Mouse (Mus musculus) neural tube, embryonic 14.5 days (tissue): ENCODE data around the gene Cdadc1. TPM values are rescaled to one million over a fixed set of nuclear protein-coding genes. Genes with fewer than 3 reads are reported as not detected.

Experiments used
- ATAC-seq: fragments of 200-750 bp; cut with Nextera tagmentation; 2 replicates; pipeline ENCODE4 v1.8.0; 2017; ENCODE audit warnings: low read depth, mild to moderate bottlenecking, moderate TSS enrichment, moderate library complexity
- H3K27ac ChIP-seq: fragments of 300-500 bp; sonication (generic); 2 replicates; pipeline ENCODE4 v1.5.1; 2014; ENCODE audit warnings: low read depth, mild to moderate bottlenecking, control low read depth, low read length, moderate library complexity, mixed read lengths
- H3K27me3 ChIP-seq: fragments of 300-500 bp; sonication (generic); 2 replicates; pipeline ENCODE4 v1.6.1; 2014; ENCODE audit warnings: low read length; ENCODE audit not compliant: control insufficient read depth, insufficient read depth
- H3K36me3 ChIP-seq: fragments of 300-500 bp; sonication (generic); 2 replicates; pipeline ENCODE4 v1.6.1; 2014; ENCODE audit warnings: low read length, mixed read lengths; ENCODE audit not compliant: control insufficient read depth, insufficient read depth
- H3K4me1 ChIP-seq: fragments of 300-500 bp; sonication (generic); 2 replicates; pipeline ENCODE4 v1.6.1; 2014; ENCODE audit warnings: low read length; ENCODE audit not compliant: control insufficient read depth, insufficient read depth
- H3K4me2 ChIP-seq: fragments of 300-500 bp; sonication (generic); 2 replicates; pipeline ENCODE4 v1.6.1; 2014; ENCODE audit warnings: mild to moderate bottlenecking, low read depth, low read length, control low read depth
- H3K4me3 ChIP-seq: fragments of 300-500 bp; sonication (generic); 2 replicates; pipeline ENCODE4 v1.5.1; 2014; ENCODE audit warnings: low read depth, low read length, control low read depth, mixed read lengths
- H3K9ac ChIP-seq: fragments of 300-500 bp; sonication (generic); replicated peaks from 2 replicates; pipeline ENCODE4 v1.6.1; 2014; ENCODE audit warnings: low read depth, mild to moderate bottlenecking, control low read depth, low read length, mixed read lengths
- H3K9me3 ChIP-seq: fragments of 300-500 bp; sonication (generic); 2 replicates; pipeline ENCODE4 v1.6.1; 2016; ENCODE audit warnings: low read length; ENCODE audit not compliant: control insufficient read depth
- WGBS: fragments of 180-500 bp; shearing (Covaris S2); extraction: QIAGEN DNeasy Blood & Tissue Kit; methylation state at CpG from one replicate; pipeline ENCODE4 v1.1.7; 2014; 5-methylcytosine and 5-hydroxymethylcytosine counted together
- polyA plus RNA-seq: library from polyadenylated mRNA; unstranded; fragments of >200 nt; fragmentation: Nextera tagmentation; extraction: Ambion mirVana; gene quantifications from 2 replicates; pipeline ENCODE4 v1.2.1, GENCODE M21; 2014

Cdadc1 gene
- polyA plus RNA-seq, 1 experiment from 2014 or later = 38.3 TPM

DNA sequence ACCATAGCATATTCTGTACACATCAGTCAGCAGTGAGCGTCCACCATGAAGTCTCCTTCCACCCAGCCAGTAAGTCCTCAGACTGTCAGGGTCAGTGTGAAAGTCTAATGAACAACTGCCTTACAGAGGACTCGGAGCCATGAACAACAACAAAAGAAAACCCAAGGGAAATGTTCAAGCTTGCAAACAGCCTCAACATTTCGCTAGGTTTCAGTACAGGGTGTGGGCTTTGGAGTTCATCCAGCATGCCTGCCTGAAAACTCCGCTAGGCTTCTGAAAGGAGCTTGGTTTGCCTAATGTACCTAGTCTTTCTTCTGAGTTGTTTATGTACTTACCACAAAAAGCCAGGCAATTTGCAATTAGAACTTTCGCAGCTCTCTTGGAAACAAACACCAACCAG, 53.8 kb downstream of the Cdadc1 start:
- no peak overlapping the region for H3K4me3 ChIP-seq
- H3K36me3 ChIP-seq = no peaks in the 10 kb centered on the region
- H3K9me3 ChIP-seq = no peaks in the 10 kb centered on the region
- ATAC-seq = no peak
- WGBS = 59% methylated on average over 5 of the region's 5 CpGs
- H3K4me2 ChIP-seq = no peak overlapping the region
- H3K27me3 ChIP-seq = no peaks in the 10 kb centered on the region
- no peaks in the 10 kb centered on the region for H3K4me1 ChIP-seq
- H3K9ac ChIP-seq = no peak overlapping the region
- H3K27ac ChIP-seq = no peak overlapping the region

GRCm38 (mm10) chr14:59543158-59543826, 54.5 kb downstream of the Cdadc1 start:
- Histone ChIP-seq H3K9ac (no peak overlapping the region), H3K4me1 (no peaks in the 10 kb centered on the region), H3K36me3 (no peaks in the 10 kb centered on the region), H3K4me3 (no peak overlapping the region), H3K4me2 (no peak overlapping the region), H3K9me3 (no peaks in the 10 kb centered on the region), H3K27me3 (no peaks in the 10 kb centered on the region), H3K27ac (no peak overlapping the region)
- no peak for ATAC-seq
- WGBS = 86% methylated on average over 3 of the region's 3 CpGs

- H3K36me3 ChIP-seq = no peaks in the 10 kb centered on the region
- H3K9ac ChIP-seq = no peak overlapping the region
- ATAC-seq = no peak
- WGBS = 85% methylated on average over 6 of the region's 6 CpGs
- no peak overlapping the region for H3K27ac ChIP-seq
- no peaks in the 10 kb centered on the region for H3K27me3 ChIP-seq
- no peaks in the 10 kb centered on the region for H3K4me1 ChIP-seq
- no peak overlapping the region for H3K4me3 ChIP-seq
- no peak overlapping the region for H3K4me2 ChIP-seq
- H3K9me3 ChIP-seq = no peaks in the 10 kb centered on the region
Observed at GRCm38 (mm10) chr14:59540761-59541160, 57.0 kb downstream of the Cdadc1 start.

- Histone ChIP-seq H3K4me2 (no peak overlapping the region), H3K4me1 (no peaks in the 10 kb centered on the region)
- WGBS = 94% methylated on average over 2 of the region's 2 CpGs
Observed at GRCm38 (mm10) chr14:59540230-59540629, 57.5 kb downstream of the Cdadc1 start.

DNA sequence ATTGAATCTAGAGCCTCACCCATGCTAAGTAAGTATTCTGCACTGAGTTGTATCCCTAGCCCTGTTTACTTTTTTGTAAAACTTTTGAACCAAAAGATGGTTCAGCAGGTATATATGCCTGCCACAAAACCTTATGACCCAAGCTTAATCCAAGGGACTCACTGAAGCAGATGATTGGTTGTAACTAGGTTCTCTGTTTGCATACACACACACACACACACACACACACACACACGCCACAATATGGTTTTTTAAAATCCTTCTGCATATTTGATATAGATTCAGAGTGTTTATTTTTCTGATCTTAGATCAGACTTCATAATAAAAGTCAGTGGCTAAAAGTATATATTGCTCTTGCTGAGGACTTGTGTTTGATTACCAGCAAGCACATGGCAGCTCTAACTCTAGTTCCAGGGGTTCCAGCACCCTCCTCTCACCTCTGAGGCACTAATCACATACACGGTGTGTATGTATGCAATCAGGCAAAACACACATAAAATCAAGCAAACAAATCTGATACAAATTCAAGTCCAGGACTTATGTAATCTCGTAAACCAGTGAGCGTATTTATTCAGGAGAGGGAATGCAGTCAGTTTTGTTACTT, 59.8 kb downstream of the Cdadc1 start:
- Histone ChIP-seq H3K27ac (no peak overlapping the region), H3K4me2 (no peak overlapping the region), H3K4me3 (no peak overlapping the region), H3K27me3 (no peaks in the 10 kb centered on the region), H3K9ac (no peak overlapping the region), H3K4me1 (no peaks in the 10 kb centered on the region), H3K36me3 (no peaks in the 10 kb centered on the region), H3K9me3 (no peaks in the 10 kb centered on the region)
- no peak for ATAC-seq
- 94% methylated on average over 4 of the region's 4 CpGs for WGBS

More at GRCm38 (mm10) chr14:59540230-59540629, 57.5 kb downstream of the Cdadc1 start:
- H3K27ac ChIP-seq = no peak overlapping the region
- no peak overlapping the region for H3K9ac ChIP-seq
- no peak for ATAC-seq
- H3K9me3 ChIP-seq = no peaks in the 10 kb centered on the region
- no peak overlapping the region for H3K4me3 ChIP-seq
- H3K36me3 ChIP-seq = no peaks in the 10 kb centered on the region
- no peaks in the 10 kb centered on the region for H3K27me3 ChIP-seq

DNA sequence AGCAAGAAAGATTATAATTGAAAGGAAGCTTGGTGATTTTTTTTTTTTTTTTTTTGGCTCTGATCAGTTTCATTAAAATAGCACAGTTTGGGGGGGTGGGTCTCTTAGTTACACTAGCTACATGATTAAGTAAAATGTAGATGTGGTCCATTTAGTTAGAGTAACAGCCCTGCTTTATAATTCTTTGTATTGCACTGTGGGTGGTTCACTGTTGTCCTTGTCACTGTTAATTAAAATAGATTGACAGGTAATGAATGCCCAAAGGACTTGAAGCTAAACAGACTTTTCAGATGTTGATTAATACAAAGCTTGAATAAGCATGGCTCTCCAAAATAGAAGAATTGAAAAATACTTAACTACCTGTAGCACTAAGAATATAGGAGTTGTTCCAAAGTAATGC, 63.9 kb downstream of the Cdadc1 start:
- H3K4me1 ChIP-seq = no peaks in the 10 kb centered on the region
- no peak for ATAC-seq

GRCm38 (mm10) chr14:59532986-59533385, 64.8 kb downstream of the Cdadc1 start:
- Histone ChIP-seq H3K9ac (no peak overlapping the region), H3K9me3 (no peaks in the 10 kb centered on the region), H3K36me3 (no peaks in the 10 kb centered on the region), H3K27ac (no peak overlapping the region), H3K27me3 (no peaks in the 10 kb centered on the region), H3K4me3 (no peak overlapping the region), H3K4me1 (no peaks in the 10 kb centered on the region), H3K4me2 (no peak overlapping the region)
- no peak for ATAC-seq
- 88% methylated on average over 1 of the region's 1 CpGs for WGBS

More for the DNA sequence above, 63.9 kb downstream of the Cdadc1 start:
- H3K36me3 ChIP-seq = no peaks in the 10 kb centered on the region
- H3K27me3 ChIP-seq = no peaks in the 10 kb centered on the region
- no peak overlapping the region for H3K27ac ChIP-seq
- H3K9ac ChIP-seq = no peak overlapping the region
- no peaks in the 10 kb centered on the region for H3K9me3 ChIP-seq
- H3K4me3 ChIP-seq = no peak overlapping the region
- no peak overlapping the region for H3K4me2 ChIP-seq

GRCm38 (mm10) chr14:59530801-59531200, 67.0 kb downstream of the Cdadc1 start:
- Histone ChIP-seq H3K4me2 (no peak overlapping the region), H3K9ac (no peak overlapping the region), H3K36me3 (no peaks in the 10 kb centered on the region), H3K9me3 (no peaks in the 10 kb centered on the region), H3K4me3 (no peak overlapping the region), H3K27me3 (no peaks in the 10 kb centered on the region), H3K4me1 (no peaks in the 10 kb centered on the region), H3K27ac (no peak overlapping the region)
- no peak for ATAC-seq
- 85% methylated on average over 1 of the region's 1 CpGs for WGBS

- Histone ChIP-seq H3K9ac (no peak overlapping the region), H3K27me3 (no peaks in the 10 kb centered on the region), H3K27ac (no peak overlapping the region), H3K4me2 (no peak overlapping the region), H3K9me3 (no peaks in the 10 kb centered on the region), H3K4me3 (no peak overlapping the region), H3K4me1 (no peaks in the 10 kb centered on the region), H3K36me3 (no peaks in the 10 kb centered on the region)
- no peak for ATAC-seq
- 91% methylated on average over 5 of the region's 5 CpGs for WGBS
Observed at GRCm38 (mm10) chr14:59525843-59526242, 71.9 kb downstream of the Cdadc1 start.
